Mouse (Mus musculus): ENCODE data around the gene Selenow.

GRCm38 (mm10) chr7:15966489-15966888 is 44.3 kb upstream of the Selenow start:
- TF ChIP-seq CTCF (conservative IDR thresholded peaks at IDR 0.05; ENCODE audit: insufficient read depth, insufficient read length, low read depth, low read length), result no peak
- TF ChIP-seq POLR2A (IDR thresholded peaks at IDR 0.05; ENCODE audit: low read depth, low read length), result no peak

Measured in kidney, adult 2 months (tissue).